ENCODE assay signal across 7 mouse cellular contexts in genomic region chr9:66938836-66939235, GRCm38 (mm10). TPM values are rescaled to one million over a fixed set of nuclear protein-coding genes. Genes with fewer than 3 reads are reported as not detected.
DNase-seq lines count a peak whose midpoint lies in the region; ATAC-seq and TF ChIP-seq lines count a peak whose summit lies in the region.

No protein-coding gene starts in this region.

- peak in 1 of 2 experiments; percentile 16 for DNase-seq in left cerebral cortex, adult 2 months (ENCODE audit: extremely low spot score in 1 of 2, low spot score in 2 of 2)
- no peak for DNase-seq in left cerebral cortex, adult 11 months (ENCODE audit: low spot score)
- peak; percentile 36 for DNase-seq in G1E (ENCODE audit: low spot score)
- DNase-seq in brain, embryonic 14.5 days (ENCODE audit: low read depth): peak; percentile 91
- peak; percentile 46 for DNase-seq in liver, embryonic 13.5 days

- WGBS in forebrain, embryonic 13.5 days: 4% methylated on average over 4 of the region's 4 CpGs
- WGBS in liver, embryonic 13.5 days (ENCODE audit: insufficient replicate concordance): under 1% methylated on average over 4 of the region's 4 CpGs
- WGBS in small intestine, adult 2 months: 3% methylated on average over 4 of the region's 4 CpGs

- H3K36me3 ChIP-seq in G1E (replicated peaks): no peaks in the 10 kb centered on the region
- H3K36me3 ChIP-seq in forebrain, embryonic 13.5 days (ENCODE audit: poor library complexity, severe bottlenecking): no peaks in the 10 kb centered on the region
- no peaks in the 10 kb centered on the region for H3K36me3 ChIP-seq in liver, embryonic 13.5 days
- no peaks in the 10 kb centered on the region for H3K36me3 ChIP-seq in small intestine, adult 2 months (ENCODE audit: control insufficient read depth, insufficient read depth, low read length)

- no peak overlapping the region for H3K4me3 ChIP-seq in left cerebral cortex, adult 2 months
- no peak overlapping the region for H3K4me3 ChIP-seq in G1E (ENCODE audit: low read depth, low read length)
- no peak overlapping the region for H3K4me3 ChIP-seq in forebrain, embryonic 13.5 days
- H3K4me3 ChIP-seq in liver, embryonic 13.5 days (replicated peaks): no peak overlapping the region
- no peak overlapping the region for H3K4me3 ChIP-seq in small intestine, adult 2 months (ENCODE audit: low read depth, low read length)

- 0 out of 2 replicates have a peak, but pooled peaks have one; percentile 28 for ATAC-seq in G1E (ENCODE audit: extremely low read depth, insufficient number of reproducible peaks, low FRiP score, poor library complexity, severe bottlenecking)
- ATAC-seq in forebrain, embryonic 13.5 days: peak; percentile 50; the same call in 1 of the 2 replicates
- peak; percentile 41; the same call in 1 of the 2 replicates for ATAC-seq in liver, embryonic 13.5 days (ENCODE audit: low read depth)

- no peak overlapping the region for H3K27ac ChIP-seq in left cerebral cortex, adult 2 months
- H3K27ac ChIP-seq in forebrain, embryonic 13.5 days: no peak overlapping the region
- H3K27ac ChIP-seq in liver, embryonic 13.5 days: no peak overlapping the region
- H3K27ac ChIP-seq in small intestine, adult 2 months (ENCODE audit: insufficient read depth, low read depth, low read length): no peak overlapping the region

- no peak overlapping the region for H3K9ac ChIP-seq in forebrain, embryonic 13.5 days
- no peak overlapping the region for H3K9ac ChIP-seq in liver, embryonic 13.5 days

- no peak overlapping the region for H3K4me2 ChIP-seq in forebrain, embryonic 13.5 days
- H3K4me2 ChIP-seq in liver, embryonic 13.5 days: no peak overlapping the region

- H3K9me3 ChIP-seq in G1E (replicated peaks): no peaks in the 10 kb centered on the region
- H3K9me3 ChIP-seq in forebrain, embryonic 13.5 days (replicated peaks): no peaks in the 10 kb centered on the region
- H3K9me3 ChIP-seq in liver, embryonic 13.5 days (replicated peaks): no peaks in the 10 kb centered on the region

- no peak for TF ChIP-seq POLR2A in brain, embryonic 14.5 days (IDR thresholded peaks at IDR 0.05; ENCODE audit: borderline replicate concordance, extremely low read depth, insufficient read depth, insufficient read length, poor library complexity, severe bottlenecking)
- no peak for TF ChIP-seq POLR2A in small intestine, adult 2 months (IDR thresholded peaks at IDR 0.05; ENCODE audit: low read depth, low read length)

- H3K27me3 ChIP-seq in G1E (ENCODE audit: insufficient read depth, low read length): peaks cover 30% of the 10 kb centered on the region
- peaks cover 5% of the 10 kb centered on the region; the same call in 1 of the 2 replicates for H3K27me3 ChIP-seq in forebrain, embryonic 13.5 days
- H3K27me3 ChIP-seq in liver, embryonic 13.5 days: 0 out of 2 replicates have a peak, but pooled peaks cover 5% of the 10 kb centered on the region
- no peaks in the 10 kb centered on the region for H3K27me3 ChIP-seq in small intestine, adult 2 months (ENCODE audit: control insufficient read depth, insufficient read depth, low read length)

- H3K4me1 ChIP-seq in G1E (ENCODE audit: insufficient read depth, low read depth, low read length): peaks cover 10% of the 10 kb centered on the region
- H3K4me1 ChIP-seq in forebrain, embryonic 13.5 days: peaks cover 21% of the 10 kb centered on the region
- no peaks in the 10 kb centered on the region for H3K4me1 ChIP-seq in liver, embryonic 13.5 days (replicated peaks)
- H3K4me1 ChIP-seq in small intestine, adult 2 months (ENCODE audit: control insufficient read depth, insufficient read depth, insufficient read length, low read length): peaks cover 10% of the 10 kb centered on the region; the same call in 1 of the 2 replicates

- peak; percentile 83 for TF ChIP-seq CTCF in left cerebral cortex, adult 2 months (IDR thresholded peaks at IDR 0.05)
- TF ChIP-seq CTCF in G1E (IDR thresholded peaks at IDR 0.05; ENCODE audit: low read depth, low read length): peak; percentile 67
- peak; percentile 69; the same call in 1 of the 2 replicates for TF ChIP-seq CTCF in brain, embryonic 14.5 days (IDR thresholded peaks at IDR 0.05; ENCODE audit: borderline replicate concordance, extremely low read depth, insufficient read depth, insufficient read length)
- 0 out of 2 replicates have a peak, but pooled peaks have one; percentile 10 for TF ChIP-seq CTCF in small intestine, adult 2 months (IDR thresholded peaks at IDR 0.05; ENCODE audit: extremely low read depth, insufficient read length, insufficient replicate concordance, low read depth, low read length)

- intact Hi-C loops in left cerebral cortex, adult 2 months (cut with DNase I): loop anchor here (5.0 kb wide), 3 partner anchors 87 to 292 kb away; no protein-coding TSS in a partner anchor

RNA-seq across cellular contexts. Expression of gene Rps27l, which starts 7.0 kb away (rescaled TPM):
- total RNA-seq in left cerebral cortex, adult 2 months (2021): 10 to 100 TPM; 34.2 to 39.5 TPM
- total RNA-seq in G1E (2014; fragmentation: Nextera tagmentation): 211 and 212 TPM in 2 replicates
- 344 and 363 TPM in 2 replicates for total RNA-seq in G1E (2017)
- polyA plus RNA-seq in G1E (2012): 113 and 208 TPM in 2 replicates
- 108 and 152 TPM in 2 replicates for polyA plus RNA-seq in brain, embryonic 14.5 days (2012; rRNA removed)
- 470 and 585 TPM in 2 replicates for polyA plus RNA-seq in forebrain, embryonic 13.5 days (2015; fragmentation: Nextera tagmentation; extraction: Ambion mirVana)
- polyA plus RNA-seq in liver, embryonic 13.5 days (2015; fragmentation: Nextera tagmentation; extraction: Ambion mirVana): 702 and 803 TPM in 2 replicates
- polyA plus RNA-seq in small intestine, adult 2 months (2012; rRNA removed): 9.6 and 10.2 TPM in 2 replicates

RNA-seq across cellular contexts. Expression of gene Rab8b, which starts 19.3 kb away (rescaled TPM):
- 10 to 100 TPM; 30.7 to 32.1 TPM for total RNA-seq in left cerebral cortex, adult 2 months (2021)
- total RNA-seq in G1E (2014; fragmentation: Nextera tagmentation) (40.6 and 44.3 TPM in 2 replicates), G1E (2017) (107 and 121 TPM in 2 replicates)
- 2.5 and 4.9 TPM in 2 replicates for polyA plus RNA-seq in G1E (2012)
- polyA plus RNA-seq in brain, embryonic 14.5 days (2012; rRNA removed): 23.4 and 26.9 TPM in 2 replicates
- 41.0 and 43.8 TPM in 2 replicates for polyA plus RNA-seq in forebrain, embryonic 13.5 days (2015; fragmentation: Nextera tagmentation; extraction: Ambion mirVana)
- polyA plus RNA-seq in liver, embryonic 13.5 days (2015; fragmentation: Nextera tagmentation; extraction: Ambion mirVana): 30.9 and 38.0 TPM in 2 replicates
- polyA plus RNA-seq in small intestine, adult 2 months (2012; rRNA removed): 2.7 and 3.0 TPM in 2 replicates

RNA-seq across cellular contexts. Expression of gene Lactb, which starts 36.4 kb away (rescaled TPM):
- 10 to 100 TPM; 18.8 to 21.7 TPM for total RNA-seq in left cerebral cortex, adult 2 months (2021)
- total RNA-seq in G1E (2014; fragmentation: Nextera tagmentation) (10.9 and 14.2 TPM in 2 replicates), G1E (2017) (13.4 and 16.4 TPM in 2 replicates)
- 4.7 and 7.6 TPM in 2 replicates for polyA plus RNA-seq in G1E (2012)
- 13.5 and 14.8 TPM in 2 replicates for polyA plus RNA-seq in brain, embryonic 14.5 days (2012; rRNA removed)
- polyA plus RNA-seq in forebrain, embryonic 13.5 days (2015; fragmentation: Nextera tagmentation; extraction: Ambion mirVana): 8.1 and 8.5 TPM in 2 replicates
- polyA plus RNA-seq in liver, embryonic 13.5 days (2015; fragmentation: Nextera tagmentation; extraction: Ambion mirVana): 6.4 and 6.7 TPM in 2 replicates
- 16.3 and 26.8 TPM in 2 replicates for polyA plus RNA-seq in small intestine, adult 2 months (2012; rRNA removed)

Comparison
In these comparisons a context has a peak if more than half of its experiments do, and no peak if none do; other contexts are left out.
1. CTCF ChIP-seq: peak in every context shown above with its lines; median percentile 83 in left cerebral cortex, adult 2 months; 69 in brain, embryonic 14.5 days; 67 in G1E; 10 in small intestine, adult 2 months.